Mouse (Mus musculus) hindbrain, embryonic 11.5 days (tissue): Measurements from ENCODE around the gene Mrgprx1. TPM values are rescaled to one million over a fixed set of nuclear protein-coding genes. Genes with fewer than 3 reads are reported as not detected.

Experiments used
- ATAC-seq: fragments of 200-750 bp; cut with Nextera tagmentation; 2 replicates; pipeline ENCODE4 v1.8.0; 2017; ENCODE audit warnings: mild to moderate bottlenecking, moderate TSS enrichment, moderate library complexity; ENCODE audit not compliant: low FRiP score
- DNase-seq: peaks from one replicate; pipeline ENCODE4 v3.0.0-alpha.2; 2015; ENCODE audit warnings: low spot score
- H3K27ac ChIP-seq: fragments of 300-500 bp; sonication (generic); 2 replicates; pipeline ENCODE4 v1.5.1; 2014; ENCODE audit warnings: mild to moderate bottlenecking, low read depth, low read length
- H3K27me3 ChIP-seq: fragments of 300-500 bp; sonication (generic); 2 replicates; pipeline ENCODE4 v1.6.1; 2014; ENCODE audit warnings: mild to moderate bottlenecking, low read length, moderate library complexity, mixed read lengths; ENCODE audit not compliant: control insufficient read depth, insufficient read depth
- H3K36me3 ChIP-seq: fragments of 300-500 bp; sonication (generic); 2 replicates; pipeline ENCODE4 v1.6.1; 2014; ENCODE audit warnings: mild to moderate bottlenecking, low read length, moderate library complexity, mixed read lengths; ENCODE audit not compliant: control insufficient read depth, insufficient read depth
- H3K4me1 ChIP-seq: fragments of 300-500 bp; sonication (generic); replicated peaks from 2 replicates; pipeline ENCODE4 v1.6.1; 2014; ENCODE audit warnings: low read length, mixed read lengths; ENCODE audit not compliant: control insufficient read depth, insufficient read depth
- H3K4me2 ChIP-seq: fragments of 300-500 bp; sonication (generic); replicated peaks from 2 replicates; pipeline ENCODE4 v1.6.1; 2014; ENCODE audit warnings: mild to moderate bottlenecking, low read depth, low read length
- H3K4me3 ChIP-seq: fragments of 300-500 bp; sonication (generic); 2 replicates; pipeline ENCODE4 v1.5.1; 2014; ENCODE audit warnings: low read depth, low read length
- H3K9ac ChIP-seq: fragments of 300-500 bp; sonication (generic); 2 replicates; pipeline ENCODE4 v1.6.1; 2014; ENCODE audit warnings: low read depth, low read length
- H3K9me3 ChIP-seq: fragments of 300-500 bp; sonication (generic); 2 replicates; pipeline ENCODE4 v1.6.1; 2016; ENCODE audit warnings: low read length; ENCODE audit not compliant: control insufficient read depth
- WGBS: fragments of 180-500 bp; shearing (Covaris S2); extraction: QIAGEN DNeasy Blood & Tissue Kit; methylation state at CpG from one replicate; pipeline ENCODE4 v1.1.7; 2014; 5-methylcytosine and 5-hydroxymethylcytosine counted together
- polyA plus RNA-seq: library from polyadenylated mRNA; unstranded; fragments of >200 nt; fragmentation: Nextera tagmentation; extraction: Ambion mirVana; gene quantifications from 2 replicates; pipeline ENCODE4 v1.2.1, GENCODE M21; 2014

The Mrgprx1 gene
- polyA plus RNA-seq, result not detected in 2 replicates

GRCm38 (mm10) chr7:48027497-48027896, at the start of gene Mrgprx1:
Gene Mrgprx1, minus strand, starts transcription at chr7:48027597.
- H3K36me3 ChIP-seq, result no peaks in the 10 kb centered on the region
- no peaks in the 10 kb centered on the region for H3K9me3 ChIP-seq
- no peaks in the 10 kb centered on the region for H3K27me3 ChIP-seq
- H3K27ac ChIP-seq, result no peak within 1 kb of the TSS
- ATAC-seq, result no peak
- H3K4me3 ChIP-seq, result no peak within 1 kb of the TSS
- DNase-seq, result no peak
- WGBS, result 92% methylated on average over 3 of the region's 3 CpGs
- H3K4me2 ChIP-seq, result no peak within 1 kb of the TSS
- no peak within 1 kb of the TSS for H3K9ac ChIP-seq
- no peaks in the 10 kb centered on the region for H3K4me1 ChIP-seq

GRCm38 (mm10) chr7:48075521-48075920, 48.1 kb upstream of the Mrgprx1 start:
- no peaks in the 10 kb centered on the region for H3K4me1 ChIP-seq
- H3K36me3 ChIP-seq, result no peaks in the 10 kb centered on the region
- H3K4me3 ChIP-seq, result no peak overlapping the region
- no peak overlapping the region for H3K27ac ChIP-seq
- DNase-seq (no peak), ATAC-seq (no peak)
- no peaks in the 10 kb centered on the region for H3K9me3 ChIP-seq
- H3K27me3 ChIP-seq, result no peaks in the 10 kb centered on the region
- H3K9ac ChIP-seq, result no peak overlapping the region
- H3K4me2 ChIP-seq, result no peak overlapping the region

GRCm38 (mm10) chr7:48046475-48047185, 19.2 kb upstream of the Mrgprx1 start:
- Histone ChIP-seq H3K4me1 (no peaks in the 10 kb centered on the region), H3K4me2 (no peak overlapping the region), H3K36me3 (no peaks in the 10 kb centered on the region), H3K27me3 (no peaks in the 10 kb centered on the region), H3K9me3 (no peaks in the 10 kb centered on the region), H3K9ac (no peak overlapping the region), H3K4me3 (no peak overlapping the region), H3K27ac (no peak overlapping the region)
- WGBS, result 84% methylated on average over 4 of the region's 4 CpGs
- DNase-seq (no peak), ATAC-seq (no peak)

GRCm38 (mm10) chr7:48044046-48044445, 16.6 kb upstream of the Mrgprx1 start:
- WGBS, result 71% methylated on average over 1 of the region's 1 CpGs
- Histone ChIP-seq H3K4me2 (no peak overlapping the region), H3K9ac (no peak overlapping the region), H3K9me3 (no peaks in the 10 kb centered on the region), H3K4me1 (no peaks in the 10 kb centered on the region), H3K27ac (no peak overlapping the region), H3K27me3 (no peaks in the 10 kb centered on the region), H3K4me3 (no peak overlapping the region), H3K36me3 (no peaks in the 10 kb centered on the region)
- ATAC-seq, result no peak
- no peak for DNase-seq

GRCm38 (mm10) chr7:48017874-48018273, 9.5 kb downstream of the Mrgprx1 start:
- Histone ChIP-seq H3K27me3 (no peaks in the 10 kb centered on the region), H3K36me3 (no peaks in the 10 kb centered on the region)
- ATAC-seq, result no peak

GRCm38 (mm10) chr7:47995689-47996088, 31.7 kb downstream of the Mrgprx1 start:
- no peak overlapping the region for H3K4me2 ChIP-seq
- no peak overlapping the region for H3K9ac ChIP-seq
- DNase-seq (no peak), ATAC-seq (no peak)
- no peak overlapping the region for H3K4me3 ChIP-seq
- no peaks in the 10 kb centered on the region for H3K9me3 ChIP-seq
- H3K27me3 ChIP-seq, result no peaks in the 10 kb centered on the region
- no peaks in the 10 kb centered on the region for H3K4me1 ChIP-seq
- H3K36me3 ChIP-seq, result no peaks in the 10 kb centered on the region
- H3K27ac ChIP-seq, result no peak overlapping the region
- 77% methylated on average over 3 of the region's 3 CpGs for WGBS

More at GRCm38 (mm10) chr7:48017874-48018273, 9.5 kb downstream of the Mrgprx1 start:
- Histone ChIP-seq H3K27ac (no peak overlapping the region), H3K4me2 (no peak overlapping the region), H3K9ac (no peak overlapping the region), H3K4me1 (no peaks in the 10 kb centered on the region), H3K9me3 (no peaks in the 10 kb centered on the region), H3K4me3 (no peak overlapping the region)
- WGBS, result 65% methylated on average over 2 of the region's 2 CpGs
- peak; percentile 1 for DNase-seq

GRCm38 (mm10) chr7:47986752-47987151, 40.6 kb downstream of the Mrgprx1 start:
- H3K4me1 ChIP-seq, result no peaks in the 10 kb centered on the region
- H3K36me3 ChIP-seq, result no peaks in the 10 kb centered on the region
- 63% methylated on average over 1 of the region's 1 CpGs for WGBS
- no peak overlapping the region for H3K4me2 ChIP-seq
- no peaks in the 10 kb centered on the region for H3K9me3 ChIP-seq
- peak; percentile 6 for DNase-seq
- no peaks in the 10 kb centered on the region for H3K27me3 ChIP-seq
- no peak for ATAC-seq
- no peak overlapping the region for H3K9ac ChIP-seq
- no peak overlapping the region for H3K4me3 ChIP-seq
- H3K27ac ChIP-seq, result no peak overlapping the region

- H3K27ac ChIP-seq, result no peak within 1 kb of the TSS
- H3K4me1 ChIP-seq, result no peaks in the 10 kb centered on the region
- H3K27me3 ChIP-seq, result no peaks in the 10 kb centered on the region
- no peak within 1 kb of the TSS for H3K9ac ChIP-seq
- H3K4me3 ChIP-seq, result no peak within 1 kb of the TSS
- no peak within 1 kb of the TSS for H3K4me2 ChIP-seq
- H3K36me3 ChIP-seq, result no peaks in the 10 kb centered on the region
- ATAC-seq (no peak), DNase-seq (no peak)
- no peaks in the 10 kb centered on the region for H3K9me3 ChIP-seq
- WGBS, result 88% methylated on average over 1 of the region's 1 CpGs
These were observed 45.4 kb downstream of the Mrgprx1 start, which contains the start of gene Mrgpra4 for GRCm38 (mm10) chr7:47981995-47982394. Gene Mrgpra4, minus strand, starts transcription at chr7:47982095.
